Mouse (Mus musculus) hindbrain, embryonic 16.5 days (tissue): ENCODE measurements at regions not wholly inside any gene's neighbourhood (a gene's known extent, or its start where the extent isn't known, plus 50 kb on each side); places are given as distances from the start of the nearest gene placed in this dataset.

ENCODE experiments used
- ATAC-seq: fragments of 200-750 bp; cut with Nextera tagmentation; 2 replicates; pipeline ENCODE4 v1.8.0; 2017; ENCODE audit warnings: moderate TSS enrichment, moderate library complexity
- H3K27ac ChIP-seq: fragments of 300-500 bp; sonication (generic); 2 replicates; pipeline ENCODE4 v1.5.1; 2014; ENCODE audit warnings: low read depth, mild to moderate bottlenecking, control low read depth, low read length, moderate library complexity
- H3K27me3 ChIP-seq: fragments of 300-500 bp; sonication (generic); replicated peaks from 2 replicates; pipeline ENCODE4 v1.6.1; 2014; ENCODE audit warnings: low read length; ENCODE audit not compliant: control insufficient read depth, insufficient read depth
- H3K36me3 ChIP-seq: fragments of 300-500 bp; sonication (generic); 2 replicates; pipeline ENCODE4 v1.6.1; 2014; ENCODE audit warnings: mild to moderate bottlenecking, low read length, moderate library complexity, mixed read lengths; ENCODE audit not compliant: control insufficient read depth, insufficient read depth
- H3K4me1 ChIP-seq: fragments of 300-500 bp; sonication (generic); 2 replicates; pipeline ENCODE4 v1.6.1; 2014; ENCODE audit warnings: low read depth, low read length; ENCODE audit not compliant: control insufficient read depth, insufficient read depth
- H3K4me2 ChIP-seq: fragments of 300-500 bp; sonication (generic); 2 replicates; pipeline ENCODE4 v1.6.1; 2014; ENCODE audit warnings: mild to moderate bottlenecking, low read length, control low read depth, moderate library complexity
- H3K4me3 ChIP-seq: fragments of 300-500 bp; sonication (generic); 2 replicates; pipeline ENCODE4 v1.5.1; 2014; ENCODE audit warnings: mild to moderate bottlenecking, low read length, control low read depth, moderate library complexity
- H3K9ac ChIP-seq: fragments of 300-500 bp; sonication (generic); 2 replicates; pipeline ENCODE4 v1.6.1; 2014; ENCODE audit warnings: low read depth, mild to moderate bottlenecking, control low read depth, low read length, moderate library complexity
- H3K9me3 ChIP-seq: fragments of 300-500 bp; sonication (generic); 2 replicates; pipeline ENCODE4 v1.6.1; 2014; ENCODE audit warnings: mild to moderate bottlenecking, low read length, moderate library complexity; ENCODE audit not compliant: control insufficient read depth
- WGBS: fragments of 180-500 bp; shearing (Covaris S2); extraction: QIAGEN DNeasy Blood & Tissue Kit; methylation state at CpG from one replicate; pipeline ENCODE4 v1.1.7; 2014; 5-methylcytosine and 5-hydroxymethylcytosine counted together

- H3K4me3 ChIP-seq, result no peak overlapping the region
- ATAC-seq, result no peak
- H3K27me3 ChIP-seq, result no peaks in the 10 kb centered on the region
- H3K4me1 ChIP-seq, result no peaks in the 10 kb centered on the region; the same call in 1 of the 2 replicates
- H3K36me3 ChIP-seq, result no peaks in the 10 kb centered on the region
- no peak overlapping the region for H3K4me2 ChIP-seq
- no peak overlapping the region for H3K27ac ChIP-seq
- H3K9me3 ChIP-seq, result no peaks in the 10 kb centered on the region
- WGBS, result 85% methylated on average over 4 of the region's 4 CpGs
- no peak overlapping the region for H3K9ac ChIP-seq
Observed at GRCm38 (mm10) chr4:100674916-100675315, 101.6 kb upstream of the Cachd1 start.

DNA sequence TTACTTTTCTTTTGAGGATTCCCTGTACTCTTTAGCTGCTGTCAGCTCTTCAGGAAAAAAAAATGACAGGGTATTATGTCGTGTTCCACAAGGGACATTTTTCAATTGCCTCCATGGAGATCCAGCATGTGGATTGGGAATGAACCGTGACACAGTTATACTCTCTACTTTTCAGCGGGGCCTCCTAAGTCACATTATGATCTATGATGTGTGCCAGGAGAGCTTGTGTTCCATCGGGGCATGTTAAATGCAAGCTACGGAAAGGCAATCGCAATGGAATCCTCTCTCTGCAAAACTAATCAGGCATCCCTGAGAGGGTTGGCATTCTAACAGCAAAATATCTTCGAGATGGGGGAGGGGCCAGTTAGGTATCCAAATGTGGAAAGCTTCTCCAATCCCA, 92.7 kb upstream of the Cachd1 start:
- Histone ChIP-seq H3K4me2 (no peak overlapping the region), H3K27me3 (no peaks in the 10 kb centered on the region), H3K9ac (no peak overlapping the region), H3K4me1 (no peaks in the 10 kb centered on the region), H3K27ac (no peak overlapping the region), H3K36me3 (no peaks in the 10 kb centered on the region), H3K4me3 (no peak overlapping the region), H3K9me3 (no peaks in the 10 kb centered on the region)
- ATAC-seq, result peak; percentile 63
- 21% methylated on average over 7 of the region's 7 CpGs for WGBS

DNA sequence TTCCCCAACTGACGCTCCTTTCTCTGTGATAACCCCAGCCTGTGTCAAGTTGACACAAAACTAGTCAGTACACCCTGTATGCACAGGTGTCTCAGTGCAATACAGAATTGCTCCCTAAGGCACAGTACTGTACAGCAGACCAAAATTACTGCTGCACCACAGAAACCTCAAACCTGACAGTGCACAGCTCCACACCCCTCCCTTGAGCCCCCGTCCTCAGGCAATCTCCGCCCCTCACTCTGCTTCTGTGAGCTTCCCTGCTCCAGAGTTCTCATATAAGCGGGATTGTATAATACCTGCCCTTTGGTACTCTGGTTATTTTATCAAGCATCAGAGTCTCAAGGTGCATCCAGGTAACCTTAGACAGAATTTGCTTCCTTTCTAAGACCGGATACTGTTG, 76.5 kb upstream of the Cachd1 start:
- Histone ChIP-seq H3K36me3 (no peaks in the 10 kb centered on the region), H3K4me2 (no peak overlapping the region), H3K4me1 (no peaks in the 10 kb centered on the region), H3K27me3 (no peaks in the 10 kb centered on the region), H3K4me3 (no peak overlapping the region), H3K9me3 (peaks cover 2% of the 10 kb centered on the region; the same call in 1 of the 2 replicates), H3K27ac (no peak overlapping the region), H3K9ac (no peak overlapping the region)
- ATAC-seq, result peak; percentile 56
- 82% methylated on average over 5 of the region's 5 CpGs for WGBS

DNA sequence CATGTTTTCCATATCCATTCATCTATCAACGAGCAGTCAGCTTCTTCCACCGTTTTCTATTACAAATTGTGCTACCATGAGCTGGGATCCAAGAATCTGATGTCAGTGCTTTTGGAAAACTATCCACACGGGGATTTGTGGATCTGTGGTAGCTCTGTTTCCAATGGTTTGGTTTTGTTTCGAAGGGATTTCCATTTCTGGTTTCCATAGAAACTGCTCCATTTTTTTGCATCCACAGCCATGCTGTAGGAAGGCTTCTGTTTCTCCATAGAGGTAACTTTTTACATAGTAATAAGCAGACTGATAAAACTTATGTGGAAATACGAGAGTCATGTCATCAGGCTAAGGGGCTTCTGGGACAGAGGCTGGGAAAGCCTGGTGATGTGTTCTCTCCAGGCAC, 76.1 kb upstream of the Cachd1 start:
- ATAC-seq, result no peak
- no peak overlapping the region for H3K4me3 ChIP-seq
- no peaks in the 10 kb centered on the region for H3K36me3 ChIP-seq
- H3K9me3 ChIP-seq, result peaks cover 2% of the 10 kb centered on the region; the same call in 1 of the 2 replicates
- no peaks in the 10 kb centered on the region for H3K27me3 ChIP-seq
- H3K27ac ChIP-seq, result no peak overlapping the region
- WGBS, result 64% methylated on average over 5 of the region's 5 CpGs
- no peaks in the 10 kb centered on the region for H3K4me1 ChIP-seq
- H3K4me2 ChIP-seq, result no peak overlapping the region
- H3K9ac ChIP-seq, result no peak overlapping the region

- Histone ChIP-seq H3K4me3 (no peak overlapping the region), H3K4me1 (no peaks in the 10 kb centered on the region), H3K9me3 (peaks cover 2% of the 10 kb centered on the region; the same call in 1 of the 2 replicates), H3K4me2 (no peak overlapping the region), H3K27ac (no peak overlapping the region), H3K27me3 (no peaks in the 10 kb centered on the region), H3K36me3 (no peaks in the 10 kb centered on the region), H3K9ac (no peak overlapping the region)
- ATAC-seq, result no peak
- WGBS, result 27% methylated on average over 6 of the region's 6 CpGs
Observed at GRCm38 (mm10) chr4:100705960-100706359, 70.5 kb upstream of the Cachd1 start.

DNA sequence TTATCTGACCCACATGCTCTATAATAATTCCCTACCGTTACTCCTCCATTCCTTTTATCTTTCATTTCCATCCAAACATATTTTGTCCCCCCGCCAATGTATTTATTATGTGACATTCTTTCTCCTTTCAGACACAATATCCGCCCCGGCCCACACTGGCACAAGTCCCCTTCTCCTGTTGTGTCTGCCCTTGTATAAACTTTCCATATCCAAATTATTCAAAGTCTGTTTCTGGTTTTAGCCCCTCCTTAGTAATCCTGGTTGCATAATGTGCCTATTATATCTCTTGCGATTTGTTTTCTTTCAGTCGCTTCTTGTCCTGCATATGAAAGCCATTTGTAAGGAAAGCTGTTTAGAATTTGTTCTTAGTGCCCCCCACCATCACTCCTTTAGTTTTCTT, 69.3 kb upstream of the Cachd1 start:
- Histone ChIP-seq H3K27ac (no peak overlapping the region), H3K4me1 (no peaks in the 10 kb centered on the region), H3K36me3 (no peaks in the 10 kb centered on the region), H3K9me3 (peaks cover 2% of the 10 kb centered on the region; the same call in 1 of the 2 replicates), H3K4me2 (peak overlapping the region; percentile 2; the same call in 1 of the 2 replicates), H3K4me3 (no peak overlapping the region), H3K27me3 (no peaks in the 10 kb centered on the region), H3K9ac (no peak overlapping the region)
- no peak for ATAC-seq
- WGBS, result 48% methylated on average over 6 of the region's 6 CpGs

- no peaks in the 10 kb centered on the region for H3K36me3 ChIP-seq
Observed at GRCm38 (mm10) chr4:100708247-100708646, 68.2 kb upstream of the Cachd1 start.

DNA sequence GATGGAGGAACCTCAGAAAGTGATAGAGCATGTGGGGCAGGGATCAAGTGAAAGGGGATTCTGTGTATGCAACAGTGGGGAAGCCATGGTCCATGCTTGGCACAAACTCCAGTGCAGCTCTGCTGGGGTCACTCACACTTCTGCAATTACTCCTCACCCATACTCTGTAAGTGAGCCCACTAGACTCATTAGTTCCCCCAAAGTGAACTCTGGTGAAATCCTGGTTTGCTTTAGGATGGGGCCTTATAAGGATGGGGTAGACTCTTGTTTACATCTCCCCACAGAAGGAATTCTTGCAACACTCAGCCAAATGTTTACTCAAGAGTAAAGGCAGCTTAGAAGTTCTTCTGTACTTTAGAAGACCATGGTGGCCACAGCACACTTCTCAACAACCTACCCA, 62.2 kb upstream of the Cachd1 start:
- Histone ChIP-seq H3K4me2 (no peak overlapping the region), H3K4me1 (no peaks in the 10 kb centered on the region), H3K27me3 (no peaks in the 10 kb centered on the region), H3K9ac (no peak overlapping the region), H3K27ac (no peak overlapping the region), H3K4me3 (no peak overlapping the region), H3K36me3 (no peaks in the 10 kb centered on the region), H3K9me3 (no peaks in the 10 kb centered on the region)
- ATAC-seq, result no peak

More at GRCm38 (mm10) chr4:100708247-100708646, 68.2 kb upstream of the Cachd1 start:
- H3K4me3 ChIP-seq, result no peak overlapping the region
- H3K4me1 ChIP-seq, result no peaks in the 10 kb centered on the region
- no peaks in the 10 kb centered on the region for H3K9me3 ChIP-seq
- H3K9ac ChIP-seq, result no peak overlapping the region
- H3K4me2 ChIP-seq, result no peak overlapping the region
- no peaks in the 10 kb centered on the region for H3K27me3 ChIP-seq
- no peak for ATAC-seq
- WGBS, result 91% methylated on average over 5 of the region's 5 CpGs
- no peak overlapping the region for H3K27ac ChIP-seq

DNA sequence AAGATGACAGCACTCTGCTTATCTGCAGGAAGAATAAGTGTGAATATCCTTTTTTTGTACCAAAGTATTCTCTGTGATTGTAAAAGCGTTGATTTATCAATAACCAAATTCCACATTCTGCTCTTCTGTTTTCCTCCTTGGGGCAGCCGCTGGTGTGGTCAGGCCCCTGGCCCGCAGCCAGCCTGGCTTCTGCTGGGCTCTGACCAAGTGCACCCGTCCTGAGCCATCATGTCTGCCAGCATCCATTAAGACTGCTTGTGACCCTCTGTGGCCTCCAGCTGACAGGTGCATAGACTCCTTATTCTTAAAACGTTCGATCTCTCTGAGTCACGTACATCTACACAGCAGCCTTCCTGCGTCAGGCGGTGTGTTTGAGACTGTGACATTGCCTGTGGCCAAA, 58.9 kb upstream of the Cachd1 start:
- H3K27ac ChIP-seq, result no peak overlapping the region
- H3K4me2 ChIP-seq, result no peak overlapping the region
- no peaks in the 10 kb centered on the region for H3K36me3 ChIP-seq
- H3K4me1 ChIP-seq, result no peaks in the 10 kb centered on the region
- H3K4me3 ChIP-seq, result no peak overlapping the region
- H3K9me3 ChIP-seq, result no peaks in the 10 kb centered on the region
- no peak overlapping the region for H3K9ac ChIP-seq
- no peaks in the 10 kb centered on the region for H3K27me3 ChIP-seq
- no peak for ATAC-seq
- 76% methylated on average over 9 of the region's 9 CpGs for WGBS

DNA sequence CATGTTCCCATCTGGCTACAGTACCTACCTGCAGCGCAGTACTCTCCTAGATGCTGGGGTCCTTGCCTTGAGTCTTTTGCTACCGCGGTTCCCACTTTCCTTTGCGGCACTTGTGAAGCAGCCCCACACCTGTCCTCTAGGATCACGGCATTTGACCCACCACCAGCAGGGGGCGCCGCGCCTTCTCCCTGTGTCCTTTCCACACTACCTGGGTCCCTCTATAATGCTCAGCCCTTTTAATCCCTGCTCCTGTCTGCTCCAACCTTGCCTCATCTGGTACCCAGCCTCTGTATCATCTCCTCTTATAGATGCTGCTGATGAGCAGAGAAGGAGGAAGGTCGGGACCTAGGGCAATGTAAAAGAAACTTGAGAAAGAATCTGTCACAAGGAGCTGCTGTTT, 53.9 kb upstream of the Cachd1 start:
- H3K4me2 ChIP-seq, result no peak overlapping the region
- WGBS, result 25% methylated on average over 9 of the region's 9 CpGs
- no peak overlapping the region for H3K9ac ChIP-seq
- H3K27me3 ChIP-seq, result no peaks in the 10 kb centered on the region
- H3K36me3 ChIP-seq, result no peaks in the 10 kb centered on the region
- H3K9me3 ChIP-seq, result no peaks in the 10 kb centered on the region
- no peak overlapping the region for H3K4me3 ChIP-seq
- H3K4me1 ChIP-seq, result no peaks in the 10 kb centered on the region
- H3K27ac ChIP-seq, result no peak overlapping the region
- no peak for ATAC-seq
